Mouse (Mus musculus) spleen, postnatal 0 days (tissue): ENCODE data around the gene Cyp2c40. TPM values are rescaled to one million over a fixed set of nuclear protein-coding genes. Genes with fewer than 3 reads are reported as not detected.

Experiments
- polyA plus RNA-seq: library from polyadenylated mRNA; unstranded; fragments of >200 nt; fragmentation: Nextera tagmentation; extraction: Ambion mirVana; gene quantifications from 2 replicates; pipeline ENCODE4 v1.2.1, GENCODE M21; 2015

Gene Cyp2c40
- polyA plus RNA-seq = 0.13 TPM in 1 of 2 replicates, not detected in the other

GRCm38 (mm10) chr19:39812714-39813113, at the start of gene Cyp2c40:
Gene Cyp2c40, minus strand, starts transcription at chr19:39812814.

GRCm38 (mm10) chr19:39740920-39741319, 71.7 kb downstream of the Cyp2c40 start, which contains the start of gene Cyp2c68:
Gene Cyp2c68, minus strand, starts transcription at chr19:39741054.

Other genes with a start within 250 kb of the Cyp2c40 start
- not detected in 2 replicates for gene Cyp2c67, start 163.8 kb downstream of the Cyp2c40 start, polyA plus RNA-seq
- gene Cyp2c68, start 71.8 kb downstream of the Cyp2c40 start, polyA plus RNA-seq = 0.07 TPM in 1 of 2 replicates, not detected in the other
- gene Cyp2c69, start 74.0 kb upstream of the Cyp2c40 start, polyA plus RNA-seq = 0.16 TPM in 1 of 2 replicates, not detected in the other
- 0.12 TPM in 1 of 2 replicates, not detected in the other for gene Cyp2c37, start 179.6 kb upstream of the Cyp2c40 start, polyA plus RNA-seq